Mouse (Mus musculus): ENCODE measurements around the gene Acat1. TPM values are rescaled to one million over a fixed set of nuclear protein-coding genes. Genes with fewer than 3 reads are reported as not detected.

Gene Acat1
- 100 to 1,000 TPM in 1 of 2 experiments, 10 to 100 TPM in 1; 95.2 to 122 TPM for total RNA-seq (2021)
- long read RNA-seq, experiment 1, transcript Acat1-201 (12 exons, 3,405 nt) = major isoform, 129 of 164 reads
- long read RNA-seq, experiment 1, partial matches to known transcripts = 7 of 164 reads
- long read RNA-seq, experiment 1, other reads (novel, unspliced or antisense) = 28 of 164 reads
- long read RNA-seq, experiment 2, transcript Acat1-201 (12 exons, 3,405 nt) = major isoform, 161 of 243 reads
- long read RNA-seq, experiment 2, partial matches to known transcripts = 58 of 243 reads
- long read RNA-seq, experiment 2, other reads (novel, unspliced or antisense) = 24 of 243 reads

DNA sequence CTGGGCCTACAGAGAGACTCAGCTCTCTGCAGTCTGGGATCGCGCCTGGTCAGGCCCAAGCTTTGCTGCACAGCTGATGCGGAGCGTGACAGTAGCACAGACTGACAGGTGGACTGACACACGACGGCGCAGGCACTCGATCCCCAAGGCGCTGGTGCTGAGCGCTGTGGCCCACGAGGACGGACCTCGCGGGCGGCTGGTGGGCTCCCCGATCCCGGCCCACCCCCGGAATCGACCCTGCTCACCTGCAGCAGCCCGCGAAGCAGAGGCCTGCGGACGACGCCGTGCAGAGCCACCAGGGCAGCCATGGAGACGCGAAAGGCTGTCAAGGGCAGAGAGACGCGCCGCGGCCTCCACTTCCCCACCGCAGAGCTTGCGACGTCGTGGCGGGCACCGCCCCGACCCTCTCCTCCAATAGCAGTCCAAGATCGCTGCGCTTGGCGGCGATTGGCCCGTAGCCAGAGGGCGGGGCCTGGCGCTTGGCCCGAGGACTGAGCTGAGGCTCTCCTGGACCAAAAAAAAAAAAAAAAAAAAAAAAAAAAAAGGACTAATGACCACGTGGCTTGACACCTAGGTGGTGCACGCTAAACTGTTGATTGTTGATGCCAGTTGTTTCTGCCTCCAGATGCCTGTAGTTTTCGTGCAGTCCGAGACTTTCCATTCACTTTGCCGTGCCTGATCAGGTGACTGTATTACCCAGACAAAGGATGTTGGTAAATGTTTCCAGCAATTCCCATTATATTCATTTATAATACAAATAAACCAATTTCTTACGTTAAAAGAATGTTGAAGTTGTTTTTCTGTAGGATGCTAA lies at the start of gene Acat1:
Acat1 (minus strand) TSS at position 415 of the 814 bp plus-strand sequence.
- intact Hi-C loops (cut with DNase I) = loop anchor here (5.0 kb wide), 1 partner anchor 52 kb away; no protein-coding TSS in a partner anchor
- DNase-seq = peak; percentile 94

DNA sequence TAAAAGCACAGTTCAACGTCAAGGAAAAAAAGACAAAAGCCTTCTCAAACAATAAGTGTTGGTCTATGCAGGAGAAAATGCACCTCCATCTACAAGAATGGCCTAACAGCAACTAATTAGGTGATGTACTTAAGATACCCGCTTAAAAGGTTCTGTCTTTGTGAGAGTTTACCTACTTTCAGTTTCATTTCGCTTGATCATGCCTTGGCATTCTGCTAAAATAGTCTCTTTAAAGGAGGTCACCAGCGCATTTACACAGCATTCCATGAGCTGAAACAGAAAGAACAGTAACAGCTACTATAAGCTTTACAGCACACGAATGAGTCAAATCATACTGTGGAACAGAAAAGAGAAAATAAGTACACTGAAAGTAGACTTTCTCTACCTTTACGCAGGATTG lies 24.6 kb upstream of the Acat1 start:
- DNase-seq = no peak
- intact Hi-C loops (cut with DNase I) = loop anchor here (5.0 kb wide), 1 partner anchor 47 kb away; no protein-coding TSS in a partner anchor

DNA sequence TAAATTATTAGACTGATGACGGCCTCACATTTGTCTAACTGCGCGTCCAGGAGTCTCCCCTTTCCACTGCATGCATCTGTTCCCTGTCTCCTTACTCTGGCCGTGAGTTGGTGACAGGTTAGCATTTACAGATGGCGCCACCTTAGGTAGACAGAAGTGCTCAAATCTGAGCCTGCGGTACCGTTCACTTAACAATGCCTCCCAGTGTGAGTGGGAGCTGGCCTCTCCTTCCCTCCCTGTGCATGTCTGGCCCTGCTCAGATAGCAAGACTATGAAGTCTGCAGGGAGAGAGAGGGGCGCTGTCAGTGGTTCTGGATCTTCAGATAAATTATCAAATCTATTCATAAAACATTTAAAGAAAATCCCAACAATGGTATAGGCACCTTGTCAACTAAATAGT lies 5.1 kb upstream of the Acat1 start:
- intact Hi-C loops (cut with DNase I) = no loop called here
- no peak for DNase-seq

DNA sequence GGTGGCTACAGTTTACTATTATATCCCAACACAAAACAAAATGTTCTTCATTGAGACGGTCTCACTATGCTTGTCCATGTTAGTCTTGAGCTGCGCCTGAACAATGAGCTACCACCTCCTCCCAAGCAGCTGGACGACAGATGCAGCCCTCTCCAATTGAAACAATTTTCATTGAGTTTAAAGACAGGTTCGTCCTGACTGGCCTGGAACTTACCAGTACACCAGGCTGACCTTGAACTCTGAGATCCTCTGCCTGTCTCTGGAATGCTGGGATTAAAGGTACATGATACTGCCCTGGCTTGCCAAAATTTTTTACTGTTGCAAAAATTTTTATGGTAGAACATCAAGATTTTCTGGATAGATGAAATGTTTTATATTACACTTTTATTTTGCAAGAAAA lies 4.1 kb upstream of the Acat1 start:
- intact Hi-C loops (cut with DNase I) = loop anchor here (5.0 kb wide), 1 partner anchor 48 kb away; no protein-coding TSS in a partner anchor
- DNase-seq = no peak

DNA sequence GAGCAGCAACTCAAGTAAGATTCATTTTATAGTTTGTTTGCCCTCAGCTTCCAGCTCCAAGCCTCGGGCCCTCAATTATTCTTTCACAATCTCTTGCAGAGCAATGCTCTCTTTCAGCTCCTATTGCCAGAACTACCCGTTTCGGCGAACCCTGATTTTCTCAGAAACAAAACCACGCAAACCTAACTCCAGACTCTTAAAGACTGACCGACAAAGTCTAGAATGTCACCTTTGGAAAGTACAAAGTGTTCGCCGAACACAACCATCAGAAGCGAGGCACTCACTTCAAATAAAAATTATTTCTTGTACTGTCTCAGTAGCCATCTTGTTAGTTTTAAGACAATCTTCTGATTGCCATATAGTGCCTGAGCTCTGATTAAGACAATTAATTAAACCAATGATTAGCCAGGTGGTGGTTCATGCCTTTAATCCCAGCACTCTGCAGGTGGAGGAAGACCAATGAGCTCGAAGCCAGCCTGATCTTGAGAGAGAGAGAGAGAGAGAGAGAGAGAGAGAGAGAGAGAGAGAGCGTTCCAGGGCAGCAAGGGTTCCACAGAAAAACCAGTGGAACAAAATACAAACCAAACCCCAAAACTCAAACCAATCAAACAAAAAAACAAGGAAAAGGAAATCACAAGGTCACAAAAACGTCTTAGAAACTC lies 745 bp downstream of the Acat1 start:
- intact Hi-C loops (cut with DNase I) = no loop called here
- DNase-seq = no peak

DNA sequence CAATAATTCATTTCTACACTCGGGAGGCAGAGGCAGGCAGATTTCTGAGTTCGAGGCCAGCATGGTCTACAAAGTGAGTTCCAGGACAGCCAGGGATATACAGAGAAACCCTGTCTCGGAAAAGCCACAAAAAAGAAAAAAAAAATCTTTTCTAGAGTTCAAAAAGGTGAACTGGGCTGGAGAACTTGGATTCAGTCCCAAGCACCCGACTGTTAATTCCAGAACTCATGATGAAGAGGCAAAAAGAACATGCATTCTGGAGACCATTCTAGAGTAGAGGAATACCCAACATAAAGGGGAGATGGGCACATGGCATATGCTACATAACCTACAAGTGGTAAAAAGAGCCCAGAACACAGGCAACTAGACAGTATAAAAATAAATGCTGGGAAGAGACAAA lies 2.4 kb downstream of the Acat1 start:
- intact Hi-C loops (cut with DNase I) = no loop called here
- no peak for DNase-seq

DNA sequence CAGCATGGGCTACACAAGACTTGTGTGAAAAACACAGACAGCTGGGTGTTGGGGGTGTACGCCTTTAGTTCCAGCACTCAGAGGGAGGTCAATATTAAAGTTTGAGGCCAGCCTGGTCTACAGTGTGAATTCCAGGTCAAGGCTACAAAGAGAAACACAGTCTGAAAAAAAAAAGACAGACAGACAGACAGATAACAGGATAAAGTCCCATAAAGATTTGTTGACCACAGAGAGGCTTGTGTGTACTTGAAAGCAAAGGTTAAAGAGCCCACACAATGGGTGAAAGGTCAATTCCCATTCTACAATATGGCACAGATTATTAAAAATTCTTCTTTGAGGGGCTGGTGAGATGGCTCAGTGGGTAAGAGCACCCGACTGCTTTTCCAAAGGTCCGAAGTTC lies 3.0 kb downstream of the Acat1 start:
- intact Hi-C loops (cut with DNase I) = no loop called here
- no peak for DNase-seq

DNA sequence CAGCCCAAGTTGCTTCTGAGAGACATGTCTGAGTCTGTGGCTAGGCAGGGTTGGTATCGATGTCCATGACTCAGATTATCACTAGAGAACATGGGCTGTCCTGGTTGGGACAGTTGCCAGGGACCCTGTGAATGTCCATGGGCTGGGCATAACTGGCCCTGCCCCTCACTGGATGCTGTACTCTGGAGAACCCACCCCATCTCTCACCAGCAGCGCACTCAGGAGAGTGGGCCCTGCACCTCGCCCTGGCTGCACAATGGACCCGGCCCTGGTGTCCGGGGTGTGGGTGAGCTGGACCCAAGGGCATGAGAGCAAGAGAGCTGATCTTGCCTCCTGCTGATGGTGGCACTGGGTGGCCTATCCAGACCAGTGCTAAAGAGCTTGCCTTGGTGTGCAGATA lies 5.2 kb downstream of the Acat1 start:
- DNase-seq = no peak
- intact Hi-C loops (cut with DNase I) = no loop called here

DNA sequence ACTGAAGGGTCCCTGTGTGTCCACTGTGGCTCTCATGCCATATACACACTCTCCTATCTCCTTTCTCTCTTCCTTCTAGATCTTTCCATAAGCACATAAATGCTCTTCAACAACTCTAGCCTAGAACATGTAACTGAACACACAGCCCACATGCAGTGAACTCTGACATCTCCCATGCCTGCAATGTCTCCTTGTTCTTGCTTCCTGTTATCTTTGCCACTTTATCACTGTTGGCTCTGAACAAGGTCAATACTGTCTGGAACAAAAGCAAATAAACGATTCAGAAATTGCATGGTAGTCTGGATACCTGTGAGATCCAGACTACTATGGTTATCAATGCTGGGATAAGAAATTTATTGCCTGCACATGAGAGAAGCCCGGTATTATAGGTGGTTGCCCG lies 6.3 kb downstream of the Acat1 start:
- intact Hi-C loops (cut with DNase I) = no loop called here
- DNase-seq = no peak

DNA sequence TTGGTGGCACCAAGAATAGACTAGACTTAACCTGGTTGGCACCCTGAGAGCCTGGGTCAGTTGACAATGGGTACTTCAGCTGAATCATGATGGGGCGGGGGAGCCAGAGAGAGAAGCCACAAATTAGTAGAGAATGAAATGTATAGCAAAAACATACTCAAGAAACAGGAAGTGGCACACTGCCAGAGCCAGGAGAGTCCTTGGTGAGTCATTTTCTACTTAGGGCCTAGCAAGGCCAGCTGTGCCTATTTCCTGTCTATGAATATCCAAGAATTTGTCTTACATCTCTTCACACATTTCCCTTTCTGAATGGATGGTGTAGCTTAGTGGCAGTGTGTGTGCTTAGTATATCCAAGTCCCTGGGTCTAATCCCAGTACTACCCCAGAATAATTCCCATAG lies 6.8 kb downstream of the Acat1 start:
- intact Hi-C loops (cut with DNase I) = no loop called here
- DNase-seq = no peak

DNA sequence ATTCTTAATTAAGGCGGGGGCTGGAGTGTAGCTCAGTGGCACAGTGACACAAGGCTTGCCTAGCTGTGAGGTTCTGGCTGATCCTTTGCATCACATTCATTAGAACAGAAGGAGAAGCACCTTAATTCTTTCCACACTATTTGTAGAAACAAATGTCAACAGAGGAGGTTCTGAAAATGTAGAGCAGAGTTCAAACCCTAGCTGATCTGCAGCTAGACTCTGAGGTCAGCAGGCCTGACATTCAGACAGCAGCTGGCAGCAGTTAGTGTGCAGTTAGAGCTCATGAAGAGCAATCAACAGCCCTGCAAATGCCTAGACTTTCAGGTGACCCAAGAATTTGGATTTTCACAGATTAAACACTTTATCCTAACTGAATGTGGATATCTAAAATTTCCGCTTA lies 8.6 kb downstream of the Acat1 start:
- no peak for DNase-seq
- intact Hi-C loops (cut with DNase I) = no loop called here

DNA sequence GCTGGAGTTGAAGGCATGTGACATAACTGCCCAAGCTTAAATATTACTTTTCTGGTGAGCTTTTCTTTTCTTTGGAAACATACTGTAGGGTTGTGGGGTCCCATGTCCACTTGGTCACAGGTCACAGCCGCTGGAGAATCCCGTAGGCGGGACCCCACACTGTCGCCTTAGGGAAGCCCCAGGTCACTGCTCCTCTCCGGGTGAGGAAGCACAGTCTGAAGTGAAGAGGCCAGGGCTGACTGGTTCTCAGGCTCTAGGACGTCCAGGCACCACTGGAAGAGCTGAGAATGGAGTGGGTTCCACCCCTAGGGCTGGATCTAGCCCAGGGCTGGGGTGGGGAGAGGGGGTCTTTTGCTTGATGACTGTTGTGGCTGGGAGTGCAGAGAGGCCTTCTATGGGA lies 11.6 kb downstream of the Acat1 start:
- DNase-seq = no peak
- intact Hi-C loops (cut with DNase I) = no loop called here

DNA sequence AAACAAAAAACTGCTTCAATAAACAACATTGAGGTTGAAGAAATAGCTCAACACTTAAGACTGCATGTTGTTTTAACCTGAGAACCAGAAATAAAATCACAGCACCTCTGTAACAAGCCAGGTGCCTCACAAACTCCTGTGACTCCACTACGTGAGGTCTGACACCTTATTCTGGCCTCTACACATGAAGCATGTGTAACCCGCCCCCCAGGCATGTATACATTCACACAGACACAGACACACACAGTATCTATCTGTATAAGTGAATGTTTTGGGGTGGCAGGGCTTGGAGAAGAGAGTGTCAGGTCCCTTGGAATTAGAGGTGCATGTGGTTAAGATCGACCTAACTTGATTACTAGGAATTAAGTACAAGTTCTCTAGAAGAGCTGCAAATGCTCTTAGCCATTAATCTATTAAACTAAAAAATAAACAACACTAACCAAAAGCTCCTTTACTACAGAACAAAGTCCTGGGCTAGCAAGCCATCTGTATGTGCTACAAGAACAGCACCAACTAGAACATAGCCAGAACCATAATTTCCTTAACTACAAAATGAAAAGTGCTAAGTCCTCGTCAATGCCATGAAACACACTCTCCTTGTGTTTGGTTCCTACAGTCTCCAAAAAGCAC lies 13.1 kb downstream of the Acat1 start:
- no peak for DNase-seq
- intact Hi-C loops (cut with DNase I) = no loop called here

DNA sequence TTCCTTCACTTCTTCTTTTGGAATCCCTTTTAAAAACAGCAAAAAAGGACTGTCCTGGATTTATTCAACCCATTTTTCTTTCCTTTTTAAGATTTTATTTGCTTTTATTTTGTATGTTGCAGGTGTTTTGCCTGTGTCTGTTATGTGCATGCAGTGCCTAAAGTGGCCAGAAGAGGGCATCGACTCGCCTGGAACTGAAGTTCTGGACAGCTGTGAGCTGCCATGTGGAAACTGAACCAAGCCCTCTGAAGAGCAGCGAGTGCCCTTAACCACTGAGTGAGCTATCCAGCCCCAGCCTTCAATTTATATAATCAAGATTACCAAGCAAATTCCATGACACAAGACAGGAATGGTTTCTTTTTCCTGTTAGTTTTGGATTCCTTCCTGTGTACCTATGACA lies 15.4 kb downstream of the Acat1 start:
- intact Hi-C loops (cut with DNase I) = loop anchor here (5.0 kb wide), 1 partner anchor 78 kb away; the partner anchor contains the start of gene Cul5
- peak; percentile 57 to 63 for DNase-seq

DNA sequence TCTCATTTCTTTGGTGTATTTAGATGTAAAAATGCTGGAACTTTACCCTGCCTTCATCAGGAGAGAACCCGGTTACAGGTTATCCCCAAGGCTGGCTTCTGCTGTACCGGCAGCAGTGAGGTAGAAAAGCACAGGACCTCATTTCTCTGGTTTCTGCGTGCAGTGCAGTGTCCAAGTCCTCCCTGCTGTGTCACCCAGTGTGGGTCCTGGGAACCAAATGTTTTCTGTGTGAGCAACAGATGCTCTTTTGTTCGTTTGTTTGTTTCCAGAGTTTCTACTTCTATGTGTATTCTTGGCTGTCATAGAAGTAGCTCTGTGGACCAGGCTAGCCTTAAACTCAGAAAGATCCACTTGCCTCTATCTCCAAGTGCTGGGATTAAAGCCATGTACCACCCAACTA lies 28.3 kb downstream of the Acat1 start:
- intact Hi-C loops (cut with DNase I) = no loop called here
- DNase-seq = no peak

DNA sequence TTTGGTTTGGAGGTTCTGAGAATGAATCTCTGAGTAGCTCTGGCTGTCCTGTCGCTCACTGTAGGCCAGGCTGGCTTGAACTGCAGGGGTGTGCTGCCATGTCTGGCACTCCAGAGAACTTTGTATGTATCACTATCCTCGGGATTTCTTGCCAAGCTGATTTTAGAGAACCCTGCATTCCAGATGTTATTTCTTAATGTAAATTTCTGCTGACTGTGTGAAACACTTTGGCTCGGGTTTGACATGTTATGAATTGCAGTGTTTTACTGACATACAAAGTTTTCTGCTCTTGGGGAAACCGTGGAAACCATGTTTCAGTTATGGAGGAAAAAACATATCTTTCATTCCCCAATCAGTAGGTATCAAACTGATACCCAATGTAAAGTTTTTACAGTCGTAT lies 34.5 kb downstream of the Acat1 start:
- no peak for DNase-seq
- intact Hi-C loops (cut with DNase I) = no loop called here

DNA sequence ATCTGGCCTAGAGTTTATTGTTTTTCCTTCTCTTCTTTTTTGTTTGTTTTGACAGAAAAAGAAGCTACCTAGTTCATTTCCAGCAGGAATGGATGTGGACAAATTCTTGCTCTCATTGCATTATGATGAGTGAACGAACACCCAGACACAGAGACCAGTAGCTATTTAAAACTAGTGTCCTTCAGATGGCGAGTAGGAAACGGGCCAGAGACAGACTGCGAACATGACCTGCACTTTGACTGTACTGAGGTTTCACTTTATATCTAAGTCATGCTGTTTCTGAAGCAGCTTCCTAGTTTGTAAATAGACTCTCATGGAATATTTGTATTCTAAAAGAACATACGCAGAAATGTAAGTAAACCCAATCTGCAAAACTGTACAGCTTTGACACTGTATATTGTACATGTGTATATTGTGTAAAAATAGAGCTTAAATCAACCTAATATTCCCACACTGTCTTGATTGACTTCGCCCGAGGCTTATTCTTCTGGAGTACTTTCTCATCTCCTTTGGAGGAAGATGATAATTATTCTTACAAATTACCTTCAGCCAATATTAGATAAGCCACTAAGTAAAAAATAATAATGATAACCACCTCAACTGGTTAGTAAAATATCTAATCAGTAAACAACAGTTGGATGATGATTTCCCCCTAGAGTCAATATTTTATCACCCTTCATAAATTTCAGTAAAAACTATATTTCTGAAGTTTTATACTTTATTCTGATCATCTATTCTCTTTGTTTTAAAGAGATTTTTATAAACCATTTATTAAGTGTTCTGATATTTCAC lies 37.5 kb downstream of the Acat1 start:
- no peak for DNase-seq
- intact Hi-C loops (cut with DNase I) = no loop called here

DNA sequence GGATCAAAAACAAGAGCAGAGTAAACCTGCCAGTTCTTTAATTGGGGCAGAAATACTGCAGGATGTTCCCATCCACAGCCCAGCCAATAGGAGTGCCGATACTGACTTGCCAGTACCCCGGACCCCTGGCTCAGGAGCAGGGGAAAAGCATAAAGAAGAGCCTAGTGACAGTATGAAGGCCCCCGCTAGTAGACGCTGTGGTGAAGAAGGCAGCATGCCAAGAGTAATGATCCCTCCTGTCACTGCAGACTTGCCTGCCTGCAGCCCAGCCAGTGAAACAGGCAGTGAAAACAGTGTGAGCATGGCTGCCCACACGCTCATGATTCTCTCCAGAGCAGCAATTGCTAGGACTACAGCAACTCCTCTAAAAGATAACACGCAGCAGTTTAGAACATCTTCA lies 39.5 kb downstream of the Acat1 start:
- DNase-seq = no peak
- intact Hi-C loops (cut with DNase I) = no loop called here

DNA sequence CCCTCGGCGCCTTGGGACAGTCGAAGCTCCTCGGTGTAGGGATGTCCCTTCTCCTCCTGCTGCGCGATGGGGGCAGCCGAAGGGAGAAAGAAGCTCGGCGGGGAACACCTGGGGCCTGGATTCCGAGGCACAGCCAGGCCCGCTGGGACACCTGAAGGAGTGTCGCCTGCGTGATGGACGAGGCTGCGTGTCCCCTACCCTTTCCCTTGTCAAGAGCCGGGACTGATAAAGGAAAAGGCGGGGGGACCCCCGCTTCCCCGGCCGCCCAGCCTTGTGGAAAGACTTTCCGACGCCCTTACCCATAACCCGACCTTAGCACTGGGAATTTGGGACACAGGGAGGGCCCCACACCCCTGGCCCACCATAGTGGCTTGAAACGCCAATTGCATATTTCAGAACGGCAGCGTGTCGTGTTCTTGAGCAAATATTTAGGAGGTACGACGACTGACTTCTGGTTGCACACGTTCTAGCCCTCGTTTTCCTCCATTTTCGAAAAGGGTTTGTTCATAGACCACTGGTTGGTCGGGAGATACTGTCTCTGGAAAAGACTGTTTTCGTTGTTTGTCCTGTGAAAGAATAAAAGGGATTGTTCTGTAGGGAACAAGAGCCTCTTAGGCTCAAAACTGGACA lies 72.7 kb downstream of the Acat1 start:
- DNase-seq = no peak
- intact Hi-C loops (cut with DNase I) = no loop called here

Data from gastrocnemius, postnatal 36 days (tissue).